Mouse (Mus musculus) erythroid progenitor cell, adult 5-6 weeks (primary cell): ENCODE data around the gene Cdk9. TPM values are rescaled to one million over a fixed set of nuclear protein-coding genes. Genes with fewer than 3 reads are reported as not detected.

Experiments
- ATAC-seq: replicated peaks from 2 replicates; pipeline ENCODE4 v1.8.0; 2016; ENCODE audit warnings: moderate number of reproducible peaks, mild to moderate bottlenecking, moderate TSS enrichment, inconsistent platforms; ENCODE audit not compliant: poor library complexity, low FRiP score, severe bottlenecking
- total RNA-seq, 2 experiments: library from RNA; stranded (forward) in 1 of 2; stranded (reverse) in 1 of 2; fragments of 150-400 nt in 1 of 2; fragments of 186-747, 209-891 nt in 1 of 2; gene quantifications; 2 replicates each; pipeline versions ENCODE4 v1.2.3 to v1.2.4; 2015 to 2017; ENCODE audit warnings: low replicate concordance in 2 of 2

The Cdk9 gene
- total RNA-seq (2015; ENCODE audit: low replicate concordance): 17.2 and 33.9 TPM in 2 replicates
- total RNA-seq (2017; ENCODE audit: low replicate concordance): 26.2 and 29.3 TPM in 2 replicates

DNA sequence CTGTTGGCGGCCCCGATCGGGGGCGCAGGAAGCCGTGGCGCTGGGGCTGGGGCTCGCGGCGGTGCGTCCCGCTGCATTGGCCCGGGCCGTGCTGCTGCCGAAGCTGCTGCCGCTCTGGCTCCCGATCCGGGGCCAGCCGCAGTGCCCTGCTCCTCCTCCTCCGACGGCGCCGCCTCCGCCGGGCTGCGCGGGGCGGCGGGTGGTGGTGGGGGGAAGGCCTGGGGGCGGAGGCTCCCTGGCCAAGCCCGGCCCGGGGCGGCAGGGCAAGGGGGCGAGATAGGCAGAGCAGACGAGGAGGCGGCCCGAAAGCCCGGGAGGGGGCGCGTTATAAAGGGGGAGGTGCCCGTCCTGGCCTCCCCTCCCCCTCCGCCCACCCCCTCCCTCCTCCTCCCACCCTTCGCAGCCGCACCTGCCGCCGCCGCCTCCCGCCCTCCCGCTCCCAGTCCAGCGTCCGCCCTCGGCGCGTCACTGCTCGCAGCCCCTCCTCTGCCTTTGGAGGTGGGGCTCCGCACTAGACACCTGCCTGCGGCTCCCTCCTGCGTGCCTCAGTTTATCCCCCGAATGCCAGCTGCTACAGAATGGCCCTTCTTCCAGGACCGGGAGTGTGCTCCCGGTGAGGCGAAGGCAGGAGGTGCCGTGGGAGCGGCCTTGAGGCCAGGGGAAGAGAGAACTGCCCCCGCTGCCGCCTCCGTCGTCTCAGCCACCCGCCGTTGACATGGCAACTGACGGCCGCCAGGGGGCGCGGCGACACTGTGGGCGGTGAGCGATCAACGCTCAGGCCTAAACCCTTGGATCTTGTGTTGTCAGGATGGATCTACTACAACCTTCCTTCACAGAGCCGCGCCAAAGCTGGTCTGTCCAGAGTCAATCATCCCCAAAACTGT lies at the start of gene Cdk9:
Cdk9 (minus strand) TSS at position 143 of the 884 bp plus-strand sequence.
- peak; percentile 84 for ATAC-seq

DNA sequence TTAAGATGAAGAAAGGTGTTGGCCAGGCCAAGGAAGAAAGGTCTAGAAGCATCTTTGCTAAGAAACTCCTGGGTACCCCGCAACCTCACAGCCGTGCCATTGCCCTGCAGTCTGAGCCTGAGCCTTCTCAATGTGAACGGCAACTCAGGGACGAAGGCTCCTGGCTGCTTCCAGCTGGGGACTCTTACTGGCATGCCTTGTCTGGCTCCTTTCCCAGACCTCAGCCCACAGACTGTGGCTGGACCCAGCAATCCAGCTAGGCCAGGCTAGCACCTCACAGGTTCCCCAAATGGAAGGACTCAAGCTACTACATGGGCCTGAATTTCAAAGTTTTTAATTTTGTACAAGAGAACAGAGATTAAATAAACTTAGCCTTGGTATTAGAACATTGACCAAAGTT lies 49.0 kb upstream of the Cdk9 start:
- no peak for ATAC-seq

GRCm38 (mm10) chr2:32761361-32761760 lies 48.5 kb upstream of the Cdk9 start:
- ATAC-seq: no peak

GRCm38 (mm10) chr2:32759001-32759400 lies 46.1 kb upstream of the Cdk9 start:
- no peak for ATAC-seq

GRCm38 (mm10) chr2:32758503-32758902 lies 45.6 kb upstream of the Cdk9 start:
- no peak for ATAC-seq

DNA sequence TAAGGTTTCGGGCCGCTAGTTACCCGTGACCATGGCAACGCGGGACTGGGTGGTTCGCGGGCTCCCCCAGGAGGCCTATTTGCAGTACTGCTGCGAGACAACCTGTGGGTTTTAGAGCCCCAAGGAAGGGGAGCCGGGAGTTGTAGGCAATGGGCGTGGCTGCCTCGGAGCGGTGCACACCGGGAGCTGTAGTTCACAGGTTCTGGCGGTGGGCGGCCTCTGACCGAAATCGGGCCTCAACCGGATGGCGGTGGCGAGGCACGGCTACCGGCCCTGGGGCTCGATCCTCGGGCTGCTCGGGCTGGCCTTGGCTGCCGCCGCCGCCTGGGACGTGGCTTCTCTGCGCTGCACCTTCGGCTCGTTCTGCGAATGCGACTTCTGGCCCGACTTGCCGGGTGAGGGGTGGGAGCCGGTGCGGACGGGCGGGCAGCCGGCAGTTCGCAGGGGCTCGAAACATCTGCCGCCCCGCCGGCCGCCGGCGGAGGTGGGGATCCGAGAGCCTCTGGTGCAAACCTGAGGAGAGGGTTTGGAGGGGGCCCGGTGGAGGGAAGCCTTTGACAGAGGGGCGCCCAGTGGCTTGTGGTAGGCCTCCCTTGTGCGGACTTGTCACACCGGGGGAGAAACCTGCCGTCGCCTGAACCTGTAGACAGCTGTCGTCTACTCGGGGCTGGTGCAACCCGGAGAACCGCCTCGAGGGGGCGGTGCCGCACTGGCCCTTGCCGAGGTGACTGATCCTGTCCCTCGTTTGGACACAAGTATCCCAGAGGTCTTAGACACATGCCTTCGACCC lies 44.4 kb upstream of the Cdk9 start, which contains the start of gene Tor2a:
Tor2a (plus strand) TSS at position 179 of the 790 bp plus-strand sequence.
- ATAC-seq: peak; percentile 95

DNA sequence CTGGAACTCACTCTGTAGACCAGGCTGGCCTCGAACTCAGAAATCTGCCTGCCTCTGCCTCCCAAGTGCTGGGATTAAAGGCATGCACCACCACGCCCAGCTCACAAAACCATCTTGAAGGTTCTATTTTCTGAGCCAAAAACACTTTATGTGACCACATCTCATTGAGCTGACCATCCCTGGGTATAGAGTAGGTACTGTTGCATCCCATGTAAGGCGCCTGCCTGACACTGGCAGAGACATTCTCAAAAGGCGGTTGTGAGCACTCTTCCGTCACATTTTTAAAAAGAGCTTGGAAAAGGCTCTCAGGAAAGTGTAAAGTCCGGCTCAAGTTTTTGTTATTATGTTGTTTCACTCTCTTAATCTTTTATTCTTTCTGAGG lies 43.8 kb upstream of the Cdk9 start:
- peak; percentile 23 for ATAC-seq

- no peak for ATAC-seq
Measured at GRCm38 (mm10) chr2:32752181-32752580, 39.3 kb upstream of the Cdk9 start.

GRCm38 (mm10) chr2:32751665-32752033 lies 38.8 kb upstream of the Cdk9 start:
- ATAC-seq: no peak

- ATAC-seq: no peak
Measured at GRCm38 (mm10) chr2:32750887-32751664, 38.2 kb upstream of the Cdk9 start.

- no peak for ATAC-seq
Measured at GRCm38 (mm10) chr2:32750199-32750598, 37.3 kb upstream of the Cdk9 start.

DNA sequence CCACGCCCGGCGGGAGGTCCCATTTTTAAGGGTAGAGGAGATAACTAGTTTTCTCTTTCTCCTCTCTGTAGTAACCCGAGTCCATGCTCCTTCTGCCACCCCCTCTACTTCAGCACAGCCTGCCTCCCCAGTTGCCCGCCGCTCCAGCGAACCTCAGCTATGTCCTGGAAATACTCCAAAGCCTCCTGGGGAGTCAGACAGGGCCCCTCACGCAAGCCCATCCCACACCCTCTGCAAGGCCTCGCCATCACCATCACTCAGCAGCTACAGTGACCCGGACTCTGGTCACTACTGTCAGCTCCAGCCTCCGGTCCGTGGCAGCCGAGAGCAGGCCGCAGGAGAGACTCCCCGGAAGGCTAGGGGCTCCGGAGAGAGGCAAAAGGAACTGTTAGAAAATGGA lies 36.2 kb upstream of the Cdk9 start:
- ATAC-seq: no peak

- ATAC-seq: no peak
Measured at GRCm38 (mm10) chr2:32744272-32744982, 31.6 kb upstream of the Cdk9 start.

DNA sequence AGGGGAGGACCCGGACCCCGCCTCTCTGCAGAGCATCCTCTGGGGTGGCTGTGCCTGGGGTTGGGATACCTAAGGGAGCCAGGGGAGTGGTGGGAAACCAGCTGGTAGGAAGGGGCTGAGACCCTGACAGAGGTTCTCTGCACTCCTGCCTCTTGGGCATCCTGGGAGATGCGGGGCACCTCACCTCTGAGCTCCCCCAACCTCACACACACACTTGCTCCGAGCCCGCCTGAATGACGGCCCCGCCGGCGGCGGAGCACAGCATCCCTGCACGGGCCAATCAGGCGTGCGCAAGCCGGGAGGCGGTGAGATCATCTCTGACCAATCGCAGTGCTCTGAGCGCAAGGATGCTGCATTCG lies 29.3 kb upstream of the Cdk9 start:
- no peak for ATAC-seq

DNA sequence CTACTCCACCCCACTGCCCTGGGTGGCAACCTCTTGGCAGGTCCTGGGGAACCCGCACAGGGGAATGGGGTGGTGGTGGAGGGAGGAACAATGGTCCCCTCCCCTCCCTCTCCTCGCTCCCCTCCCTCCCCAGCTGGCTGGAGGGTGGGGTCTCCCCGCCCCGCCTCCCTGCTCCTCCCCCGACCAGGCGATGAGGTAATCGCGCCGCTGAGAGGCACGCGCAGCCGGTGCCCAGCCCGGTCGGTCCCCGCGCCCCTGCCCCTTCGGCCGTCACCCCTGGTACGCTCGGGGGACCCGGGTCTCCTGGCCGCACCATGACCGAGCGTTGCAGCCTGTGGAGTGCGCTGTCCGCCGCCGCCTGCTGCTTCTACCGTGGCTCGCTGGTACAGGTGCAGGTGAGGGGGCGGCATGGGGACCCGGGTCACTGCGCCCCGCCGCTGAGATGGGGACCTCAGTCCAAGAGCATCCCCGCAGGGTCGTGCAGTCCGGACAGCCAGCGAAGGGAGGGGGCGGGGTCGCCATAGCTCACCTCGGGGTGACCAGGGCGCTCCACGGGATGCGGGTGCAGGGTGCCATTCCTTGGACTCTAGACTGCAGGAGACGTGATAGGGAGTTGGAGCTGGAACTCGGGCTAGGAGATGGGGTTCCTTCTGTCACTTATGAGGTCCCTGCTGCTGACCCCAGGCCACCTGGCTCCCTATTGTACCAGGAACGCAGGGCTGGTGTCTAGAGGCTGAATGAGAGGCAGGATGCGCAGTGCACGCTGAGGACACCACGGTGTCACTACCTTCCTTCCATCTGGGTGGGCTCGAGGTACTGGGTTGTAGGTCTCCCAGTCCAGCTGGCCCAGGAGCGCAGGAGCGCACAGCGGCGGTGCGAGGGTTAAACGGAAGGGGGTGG lies 28.6 kb upstream of the Cdk9 start:
- no peak for ATAC-seq

- ATAC-seq: no peak
Measured at GRCm38 (mm10) chr2:32740916-32741272, 28.0 kb upstream of the Cdk9 start, which contains the start of gene 6330409D20Rik. 6330409D20Rik (minus strand) TSS chr2:32741016.

DNA sequence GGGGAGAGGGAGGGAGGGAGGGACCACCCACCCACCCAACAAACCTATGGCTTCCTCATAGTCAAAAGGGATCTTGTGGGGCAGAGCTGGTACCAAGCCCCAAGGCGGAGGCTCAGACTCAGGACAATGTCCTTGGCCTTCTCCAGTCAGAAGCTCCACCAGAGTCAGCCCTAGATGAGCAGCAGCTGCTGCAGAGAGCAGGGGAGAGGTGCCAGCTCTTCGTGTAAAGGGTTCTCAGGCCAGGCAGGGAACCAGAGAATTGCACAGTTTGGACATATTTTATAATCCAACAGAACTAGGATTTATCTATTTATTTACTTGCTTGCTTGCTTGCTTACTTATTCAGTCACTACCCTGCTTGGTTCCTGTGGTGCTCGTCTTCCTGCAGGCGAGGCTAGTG lies 26.4 kb upstream of the Cdk9 start:
- ATAC-seq: no peak

- no peak for ATAC-seq
Measured at GRCm38 (mm10) chr2:32737008-32737407, 24.1 kb upstream of the Cdk9 start.
